Mouse (Mus musculus) testis, postnatal 10 days (tissue): ENCODE measurements around the gene Art3.

ENCODE experiments used
- DNase-seq: peaks from one replicate; pipeline ENCODE4 v3.0.0; 2021; ENCODE audit warnings: low spot score

Gene Art3

DNA sequence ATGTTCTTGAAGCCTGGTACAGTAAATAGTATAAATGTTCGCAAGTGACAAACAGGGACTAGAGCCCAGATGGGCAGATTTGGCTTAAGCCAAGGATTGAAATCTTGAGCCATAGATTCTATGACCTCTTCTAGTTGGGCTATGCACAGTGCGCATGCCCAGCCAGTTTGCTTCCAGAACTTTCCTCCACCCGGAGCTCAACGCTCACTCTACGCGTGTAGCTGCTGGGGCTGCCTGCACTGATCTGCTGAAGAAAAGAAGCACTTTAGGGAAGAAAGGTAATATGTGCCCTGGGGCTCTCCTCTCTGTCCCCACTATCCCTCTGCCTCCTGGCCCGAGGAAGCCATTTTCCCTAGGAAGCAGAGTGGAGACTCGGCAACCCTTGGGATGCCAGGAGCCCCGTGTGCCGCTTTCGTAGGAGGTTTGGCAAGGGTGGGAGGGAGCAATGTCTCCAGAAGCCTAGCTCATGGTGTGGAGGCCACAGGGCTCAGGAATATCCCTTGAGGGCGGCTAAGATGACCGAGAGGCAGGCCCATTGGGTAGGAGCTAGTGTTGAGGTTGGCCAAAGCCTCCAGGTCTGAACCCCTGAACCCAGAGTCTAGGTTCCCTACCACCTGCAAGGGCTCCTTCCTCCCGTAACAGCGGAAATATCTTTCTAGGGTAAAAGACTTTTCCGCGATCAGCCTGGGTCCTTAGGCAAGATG, at the start of gene Art3:
Gene Art3 (plus strand): TSS at position 193 of the 704 bp plus-strand sequence.
- no peak for DNase-seq

DNA sequence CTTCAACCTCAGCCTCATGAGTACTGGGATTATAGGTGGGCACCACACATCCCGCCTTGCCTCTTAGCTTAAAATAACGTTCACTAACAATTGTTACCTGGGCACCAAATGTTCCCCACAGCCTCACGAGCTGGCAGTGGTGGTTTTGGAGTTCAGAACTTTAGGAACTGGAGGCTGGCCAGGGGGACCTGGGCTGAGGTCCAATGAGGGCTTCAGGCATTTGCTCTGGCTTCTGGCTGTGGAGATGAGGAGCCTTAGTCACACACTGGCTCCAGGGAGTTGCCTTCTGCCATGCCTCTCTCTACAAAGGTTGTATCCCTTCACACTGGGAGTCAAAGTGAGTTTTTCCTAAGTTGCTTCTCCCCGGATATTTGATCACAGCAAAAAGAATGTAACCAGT, 49.1 kb upstream of the Art3 start:
- DNase-seq: no peak

DNA sequence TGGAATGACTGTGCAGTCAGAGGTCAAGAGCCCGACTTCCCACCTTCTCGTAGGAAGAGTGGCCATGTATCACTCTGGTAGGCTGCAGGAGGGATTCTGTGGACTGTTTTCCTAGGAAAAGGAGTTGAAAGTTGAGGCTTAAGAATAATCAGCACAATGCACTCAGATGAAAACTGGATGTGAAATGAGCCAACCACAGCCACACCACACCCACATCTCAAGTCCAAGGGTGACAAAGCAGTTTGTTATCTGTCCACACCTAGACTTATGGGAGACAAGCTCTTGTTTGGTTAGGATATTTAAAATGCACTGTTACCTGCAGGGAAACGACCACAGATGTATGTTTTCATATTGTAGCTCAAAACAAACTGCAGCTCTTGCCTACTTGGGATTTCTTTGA, 48.5 kb upstream of the Art3 start:
- no peak for DNase-seq

- DNase-seq: no peak
These were observed 43.8 kb upstream of the Art3 start for GRCm38 (mm10) chr5:92287840-92288239.

- DNase-seq: no peak
These were observed 39.8 kb upstream of the Art3 start for GRCm38 (mm10) chr5:92291652-92292414.

DNA sequence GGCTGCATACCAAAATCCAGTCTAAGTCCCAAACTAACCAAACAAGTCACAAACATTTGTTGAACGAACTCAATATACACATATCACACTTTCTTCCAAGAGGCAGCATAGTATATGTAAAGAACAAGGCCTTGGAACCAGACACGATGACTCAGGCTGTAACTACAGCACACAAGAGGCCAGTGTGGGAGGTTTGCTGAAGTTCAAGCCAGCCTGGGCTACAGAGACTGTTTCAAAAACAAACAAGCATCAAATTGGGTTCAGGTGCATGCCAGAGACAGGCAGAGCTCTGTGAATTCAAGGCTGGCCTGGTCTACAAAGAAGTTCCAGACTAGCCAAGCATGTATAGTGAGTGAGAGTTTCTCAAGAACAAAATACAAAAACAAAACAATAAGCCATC, 37.1 kb upstream of the Art3 start:
- no peak for DNase-seq

DNA sequence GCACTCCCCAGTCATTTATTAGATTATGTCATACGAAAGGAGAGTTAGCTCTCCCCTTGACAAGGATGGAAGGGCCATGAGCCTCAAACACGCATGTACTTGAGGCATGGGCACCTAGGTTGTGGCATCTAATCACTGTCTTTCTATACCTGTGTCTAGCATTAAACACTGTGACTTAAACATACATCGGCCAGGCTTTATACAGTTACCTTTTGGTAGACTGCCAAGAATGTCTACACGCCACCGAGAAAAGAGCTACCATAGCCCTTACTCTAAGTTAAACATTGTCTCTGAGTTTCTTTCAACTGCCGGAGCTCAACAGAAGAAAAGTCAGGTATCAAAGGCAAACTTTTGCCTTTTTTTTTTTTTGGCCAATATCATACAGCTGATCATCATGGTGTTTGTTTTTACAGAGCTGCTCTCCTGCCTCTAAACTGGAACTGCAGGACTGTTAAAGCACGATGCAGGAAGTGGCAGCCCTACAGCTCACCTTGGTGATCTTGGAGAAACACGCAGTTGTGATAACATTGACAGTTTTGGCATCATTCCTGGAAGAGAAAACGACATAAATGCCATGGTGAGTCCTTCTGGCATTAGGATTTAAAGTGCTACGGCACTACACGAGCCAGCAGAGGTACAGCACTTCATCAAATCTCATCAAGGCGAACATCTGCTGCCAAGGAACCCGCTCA, 29.3 kb upstream of the Art3 start:
- no peak for DNase-seq

GRCm38 (mm10) chr5:92304291-92304690, 27.3 kb upstream of the Art3 start:
- no peak for DNase-seq

DNA sequence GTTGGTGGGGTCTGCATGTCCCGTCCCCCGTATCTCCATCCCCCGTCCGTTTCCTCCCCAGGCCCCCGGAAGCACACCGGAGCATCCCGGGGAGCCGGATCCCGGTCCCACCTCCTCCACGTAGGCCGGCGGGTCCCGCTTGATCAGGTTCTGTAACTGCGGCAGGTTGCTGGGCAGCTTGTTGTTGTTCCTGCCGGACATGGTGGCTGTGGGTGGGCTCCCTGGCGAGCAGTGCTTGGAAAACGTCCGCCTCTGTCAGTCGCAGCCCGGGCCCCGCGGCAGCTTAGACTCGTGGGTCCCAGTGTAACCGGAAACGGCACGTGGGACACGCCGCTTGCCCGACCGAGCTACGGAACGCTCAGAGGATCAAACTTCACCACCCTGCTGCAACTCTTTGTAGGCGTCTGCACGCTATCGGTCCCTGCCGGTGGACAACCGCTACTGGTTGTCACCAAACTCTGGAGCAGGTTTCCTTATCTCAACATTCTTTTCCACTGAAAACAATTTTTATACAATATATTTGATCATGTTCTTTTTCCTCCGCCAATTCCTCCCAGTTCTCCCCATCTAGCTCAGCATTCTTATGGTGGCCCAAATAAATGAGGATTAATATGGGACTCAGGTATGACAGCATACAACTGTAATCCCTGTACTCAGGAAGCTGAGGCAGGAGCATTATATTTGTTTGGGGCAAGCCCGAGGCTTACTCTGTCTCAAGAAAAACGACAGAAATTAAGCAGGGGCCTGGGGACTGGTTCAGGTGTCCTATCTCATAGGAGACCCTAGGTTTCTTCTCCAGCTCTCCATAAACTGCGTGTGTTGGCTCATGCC, 21.7 kb upstream of the Art3 start, which contains the start of gene Sdad1:
Gene Sdad1 (minus strand): TSS at position 799 of the 831 bp plus-strand sequence.
- peak; percentile 92 for DNase-seq

DNA sequence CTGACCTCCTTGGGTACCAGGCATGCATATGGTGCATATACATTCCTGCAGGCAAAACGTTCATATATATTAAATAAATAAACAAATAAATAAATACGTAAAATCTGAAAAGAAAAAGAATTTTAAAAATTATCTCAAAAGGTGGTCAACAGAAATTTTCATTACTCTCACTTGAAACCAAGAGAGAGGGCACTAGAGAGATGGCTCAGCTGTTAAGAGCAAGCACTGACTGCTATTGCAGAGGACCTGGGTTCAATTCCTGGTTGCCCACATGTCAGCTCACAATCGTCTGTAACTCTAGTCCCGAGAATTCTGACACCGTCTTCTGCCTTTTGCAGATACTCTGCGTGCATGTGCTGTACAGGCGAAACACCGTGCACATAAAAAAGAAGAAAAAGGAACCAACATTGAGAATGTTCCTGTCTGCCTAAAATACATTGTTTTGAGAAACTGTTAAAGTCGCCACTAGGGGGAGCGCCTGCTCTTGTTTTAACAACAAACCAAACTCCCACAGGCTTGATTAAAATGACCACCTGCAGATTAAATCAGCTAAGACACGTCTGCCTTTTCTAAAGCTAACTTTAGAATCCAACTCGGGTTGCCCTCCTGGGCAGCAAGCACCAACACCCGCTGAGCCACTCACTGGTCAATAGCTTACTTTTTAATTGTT, 19.4 kb upstream of the Art3 start:
- DNase-seq: peak; percentile 94

DNA sequence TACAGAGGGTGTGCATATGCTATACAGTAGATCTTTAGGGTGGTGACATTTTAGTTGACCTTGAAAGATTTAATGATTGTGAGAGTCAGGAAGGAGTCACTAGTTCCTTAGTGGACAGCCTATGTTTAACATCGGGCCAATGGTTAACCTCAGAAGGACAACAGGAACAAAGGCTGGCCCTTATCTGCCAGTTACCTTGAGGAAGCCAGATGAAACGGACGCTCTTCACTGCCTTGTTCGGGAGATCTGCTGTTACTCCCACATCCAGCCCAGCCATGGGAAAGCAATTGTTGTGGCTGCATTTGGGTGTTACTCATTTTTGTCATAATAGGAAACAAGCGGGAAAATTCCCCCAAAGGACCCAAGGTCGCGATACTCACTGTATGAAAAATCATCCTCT, 17.9 kb upstream of the Art3 start:
- DNase-seq: no peak

DNA sequence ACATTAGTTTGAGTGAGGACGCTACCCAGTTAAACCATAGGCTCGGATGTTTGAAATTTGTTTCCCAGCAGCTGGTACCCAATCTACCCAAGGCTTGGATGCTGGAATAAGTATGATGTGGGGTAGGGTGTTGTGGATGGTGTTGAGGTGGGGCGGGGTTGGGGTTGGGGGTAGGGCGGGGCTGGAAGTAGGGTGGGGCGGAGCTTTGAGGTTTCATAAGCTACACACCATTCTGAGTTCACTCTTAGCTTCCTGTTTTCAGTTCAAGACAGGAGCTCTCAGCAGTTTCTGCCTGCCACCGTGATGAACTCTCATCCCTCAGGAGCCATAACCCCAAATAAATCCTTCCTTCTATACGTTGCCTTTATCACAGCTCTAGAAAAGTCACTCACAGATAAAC, 13.5 kb upstream of the Art3 start:
- DNase-seq: no peak

DNA sequence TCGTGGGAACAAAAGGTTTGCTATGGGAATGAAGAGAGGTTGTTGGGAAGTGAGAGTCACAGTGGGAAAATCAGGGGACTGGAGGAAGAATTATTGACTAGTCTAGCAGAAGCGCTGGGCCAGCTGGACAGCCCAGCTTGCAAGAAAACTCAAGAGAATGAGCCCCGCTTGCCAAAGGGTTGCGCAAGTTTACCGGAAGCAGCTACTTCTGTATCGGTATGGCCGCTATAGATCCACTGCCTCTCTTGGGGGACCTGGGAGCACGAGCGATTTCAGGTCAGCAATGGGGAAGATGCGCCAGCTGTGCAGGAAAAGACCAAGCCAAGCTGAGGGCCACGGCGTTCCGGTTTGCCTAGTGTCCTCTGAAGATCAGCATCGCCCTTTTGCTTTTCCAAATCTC, 13.0 kb upstream of the Art3 start:
- no peak for DNase-seq

DNA sequence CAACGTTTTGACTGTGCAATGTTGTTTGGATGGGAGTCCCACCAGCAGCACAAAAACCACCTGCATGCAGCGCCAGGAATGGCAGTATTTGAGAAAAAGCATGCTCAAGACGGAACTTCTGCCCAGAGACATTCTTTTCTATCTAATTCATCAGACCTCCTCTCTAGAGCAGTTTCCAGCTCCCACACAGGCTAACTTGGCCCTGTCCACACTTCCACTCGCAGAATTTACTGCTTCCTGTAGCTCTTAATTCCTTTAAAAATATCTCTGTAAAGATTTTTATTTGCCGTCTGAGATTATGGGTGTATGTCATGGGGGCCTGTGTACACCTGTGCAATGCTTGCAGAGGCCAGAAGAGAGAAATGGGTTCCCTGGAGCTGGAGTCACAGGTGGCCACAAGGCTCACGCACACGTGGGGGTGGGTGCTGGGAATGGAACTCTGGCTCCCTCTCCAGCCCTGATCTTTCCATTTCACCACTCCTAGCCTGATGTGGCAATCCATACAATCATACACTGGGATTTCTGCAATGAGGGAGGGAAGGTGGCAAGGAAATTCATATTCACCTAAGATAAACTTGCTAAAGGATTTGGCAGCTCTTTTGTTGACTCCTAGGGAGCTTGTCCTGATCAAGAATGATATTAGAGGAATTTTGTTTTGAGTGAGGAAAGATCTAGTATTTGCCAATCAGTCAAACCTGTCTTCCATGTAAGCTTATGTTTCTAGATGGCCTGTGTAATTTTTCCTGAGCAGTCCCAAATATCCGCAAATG, 9.8 kb upstream of the Art3 start:
- no peak for DNase-seq

DNA sequence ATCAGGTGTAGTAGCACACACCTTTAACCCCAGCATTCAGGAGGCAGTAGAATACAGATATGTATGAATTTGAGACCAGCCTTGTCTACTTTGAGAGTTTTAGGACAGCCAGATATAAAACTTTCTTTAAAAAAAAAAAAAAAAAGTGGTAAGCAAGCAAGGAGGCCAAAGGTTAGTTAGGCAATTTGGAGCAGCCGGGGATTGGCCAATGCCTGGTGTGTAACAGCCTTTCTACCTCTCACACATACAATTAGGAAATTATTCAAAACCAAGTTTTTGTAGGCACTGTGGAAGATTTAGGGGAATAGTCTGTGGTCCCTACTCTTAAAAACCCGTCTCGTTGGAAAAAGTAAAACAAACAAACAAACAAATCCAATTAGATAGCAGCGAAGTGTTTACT, 9.0 kb upstream of the Art3 start:
- no peak for DNase-seq

DNA sequence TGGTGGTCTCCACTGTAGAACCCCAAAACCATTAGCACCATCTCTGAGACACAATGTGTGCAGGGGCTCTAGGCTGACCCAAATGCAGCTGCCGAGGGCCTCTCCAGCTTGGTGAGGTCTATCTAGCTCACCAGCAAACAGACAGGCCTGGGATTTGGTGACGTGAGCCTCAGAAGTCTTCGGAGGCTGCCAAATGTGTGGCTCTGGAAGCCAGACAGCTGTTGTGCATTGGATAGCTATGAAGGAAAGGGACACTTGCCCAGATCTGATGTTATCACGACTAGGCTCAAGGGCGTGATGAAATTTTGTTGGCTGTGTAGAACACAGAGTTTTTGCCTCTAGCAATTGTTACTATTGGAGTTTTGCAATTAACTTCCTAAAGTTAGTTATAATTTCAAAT, 8.4 kb upstream of the Art3 start:
- DNase-seq: no peak

DNA sequence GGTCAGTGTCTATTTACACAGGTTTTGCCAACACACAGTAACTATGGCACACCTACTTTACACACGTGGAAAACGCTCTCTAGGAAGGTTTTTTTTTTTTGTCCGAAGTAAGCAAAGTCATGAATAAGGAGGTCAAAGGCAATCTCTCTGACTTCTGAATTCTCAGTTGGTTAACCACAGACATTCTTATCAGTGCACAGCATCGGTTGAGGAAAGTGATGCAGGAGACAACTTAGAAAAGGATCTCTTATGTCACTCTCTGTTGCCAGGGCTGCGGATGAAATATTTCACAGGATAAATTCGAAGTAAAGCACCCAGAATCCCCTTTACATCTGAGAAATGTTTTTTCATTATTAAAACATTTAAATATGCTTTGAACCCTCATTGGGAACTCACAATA, 4.3 kb upstream of the Art3 start:
- DNase-seq: no peak

- DNase-seq: no peak
These were observed 3.7 kb upstream of the Art3 start, which contains the start of gene Cxcl9 for GRCm38 (mm10) chr5:92327929-92328328. TSS of gene Cxcl9 (minus strand) at chr5:92328079.

- no peak for DNase-seq
These were observed 505 bp upstream of the Art3 start for GRCm38 (mm10) chr5:92331122-92331521.

- DNase-seq: no peak
These were observed 773 bp downstream of the Art3 start for GRCm38 (mm10) chr5:92332359-92332840.

- DNase-seq: no peak
These were observed 5.1 kb downstream of the Art3 start for GRCm38 (mm10) chr5:92336743-92337142.
